Mouse (Mus musculus) limb, embryonic 10.5 days (tissue): ENCODE results near the gene Fth1. TPM values are rescaled to one million over a fixed set of nuclear protein-coding genes. Genes with fewer than 3 reads are reported as not detected.
A peak's percentile ranks its signal among the peaks of the same experiment; 100 is the strongest.

Source experiments
- DNase-seq: peaks from one replicate; pipeline ENCODE4 v3.0.0-alpha.2; 2017; ENCODE audit warnings: low spot score
- H3K27ac ChIP-seq: fragments of 300-500 bp; sonication (generic); 2 replicates; pipeline ENCODE4 v1.5.1; 2016; ENCODE audit warnings: mild to moderate bottlenecking
- H3K27me3 ChIP-seq: fragments of 300-500 bp; sonication (generic); 2 replicates; pipeline ENCODE4 v1.6.1; 2016; ENCODE audit warnings: low read depth, mild to moderate bottlenecking; ENCODE audit not compliant: poor library complexity, severe bottlenecking
- H3K36me3 ChIP-seq: fragments of 300-500 bp; sonication (generic); 2 replicates; pipeline ENCODE4 v1.6.1; 2016; ENCODE audit warnings: mild to moderate bottlenecking, moderate library complexity
- H3K4me1 ChIP-seq: fragments of 300-500 bp; sonication (generic); 2 replicates; pipeline ENCODE4 v1.6.1; 2016
- H3K4me3 ChIP-seq: fragments of 300-500 bp; sonication (generic); 2 replicates; pipeline ENCODE4 v1.5.1; 2016; ENCODE audit warnings: mild to moderate bottlenecking, moderate library complexity
- H3K9me3 ChIP-seq: fragments of 300-500 bp; sonication (generic); replicated peaks from 2 replicates; pipeline ENCODE4 v1.6.1; 2016; ENCODE audit warnings: mild to moderate bottlenecking
- WGBS: fragments of 180-500 bp; shearing (Covaris S2); methylation state at CpG from one replicate; pipeline ENCODE4 v1.1.7; 2016; 5-methylcytosine and 5-hydroxymethylcytosine counted together
- polyA plus RNA-seq: library from polyadenylated mRNA; unstranded; fragments of >200 nt; fragmentation: Nextera tagmentation; extraction: Ambion mirVana; gene quantifications from 2 replicates; pipeline ENCODE4 v1.2.1, GENCODE M21; 2016

Gene Fth1
- polyA plus RNA-seq, 1 experiment from 2014 or later, result 1,175 TPM

GRCm38 (mm10) chr19:10011408-10011807 lies 31.0 kb downstream of the Fth1 start:
- no peaks in the 10 kb centered on the region for H3K36me3 ChIP-seq
- H3K27me3 ChIP-seq, result no peaks in the 10 kb centered on the region
- H3K4me3 ChIP-seq, result no peak overlapping the region
- H3K9me3 ChIP-seq, result no peaks in the 10 kb centered on the region
- H3K4me1 ChIP-seq, result peaks cover 44% of the 10 kb centered on the region
- 83% methylated on average over 1 of the region's 1 CpGs for WGBS
- DNase-seq, result no peak
- H3K27ac ChIP-seq, result no peak overlapping the region

GRCm38 (mm10) chr19:10012827-10013278 lies 32.5 kb downstream of the Fth1 start:
- Histone ChIP-seq H3K9me3 (no peaks in the 10 kb centered on the region), H3K27ac (peak overlapping the region; percentile 93), H3K4me1 (peaks cover 53% of the 10 kb centered on the region), H3K4me3 (peak overlapping the region; percentile 24), H3K27me3 (no peaks in the 10 kb centered on the region), H3K36me3 (no peaks in the 10 kb centered on the region)
- DNase-seq, result peak; percentile 81
- 10% methylated on average over 6 of the region's 6 CpGs for WGBS

- peaks cover 58% of the 10 kb centered on the region for H3K4me1 ChIP-seq
- peak; percentile 57 for DNase-seq
- no peaks in the 10 kb centered on the region for H3K9me3 ChIP-seq
- no peaks in the 10 kb centered on the region for H3K36me3 ChIP-seq
- H3K27ac ChIP-seq, result peak overlapping the region; percentile 93
- H3K27me3 ChIP-seq, result no peaks in the 10 kb centered on the region
- H3K4me3 ChIP-seq, result peak overlapping the region; percentile 24
- 17% methylated on average over 3 of the region's 3 CpGs for WGBS
Observed at GRCm38 (mm10) chr19:10013348-10013747, 33.0 kb downstream of the Fth1 start.

GRCm38 (mm10) chr19:10013913-10014312 lies 33.5 kb downstream of the Fth1 start:
- Histone ChIP-seq H3K27me3 (no peaks in the 10 kb centered on the region), H3K9me3 (no peaks in the 10 kb centered on the region), H3K4me3 (peak overlapping the region; percentile 24; the same call in 1 of the 2 replicates), H3K27ac (peak overlapping the region; percentile 93), H3K36me3 (no peaks in the 10 kb centered on the region), H3K4me1 (peaks cover 64% of the 10 kb centered on the region)
- peak; percentile 90 for DNase-seq
- 2% methylated on average over 5 of the region's 5 CpGs for WGBS

GRCm38 (mm10) chr19:10014824-10015223 lies 34.4 kb downstream of the Fth1 start:
- no peak for DNase-seq
- H3K4me3 ChIP-seq, result peak overlapping the region; percentile 8; the same call in 1 of the 2 replicates
- 85% methylated on average over 13 of the region's 13 CpGs for WGBS

GRCm38 (mm10) chr19:10015442-10015841 lies 35.0 kb downstream of the Fth1 start:
- 80% methylated on average over 4 of the region's 4 CpGs for WGBS

More at GRCm38 (mm10) chr19:10014824-10015223, 34.4 kb downstream of the Fth1 start:
- H3K36me3 ChIP-seq, result no peaks in the 10 kb centered on the region
- H3K27me3 ChIP-seq, result no peaks in the 10 kb centered on the region; the same call in 1 of the 2 replicates
- peaks cover 72% of the 10 kb centered on the region for H3K4me1 ChIP-seq
- H3K9me3 ChIP-seq, result no peaks in the 10 kb centered on the region
- H3K27ac ChIP-seq, result peak overlapping the region; percentile 93

GRCm38 (mm10) chr19:10016151-10016550 lies 35.8 kb downstream of the Fth1 start:
- Histone ChIP-seq H3K4me1 (peaks cover 70% of the 10 kb centered on the region), H3K27me3 (no peaks in the 10 kb centered on the region; the same call in 1 of the 2 replicates), H3K9me3 (no peaks in the 10 kb centered on the region), H3K27ac (peak overlapping the region; percentile 93), H3K4me3 (peak overlapping the region; percentile 9), H3K36me3 (no peaks in the 10 kb centered on the region)
- WGBS, result 85% methylated on average over 4 of the region's 4 CpGs
- DNase-seq, result no peak

More at GRCm38 (mm10) chr19:10015442-10015841, 35.0 kb downstream of the Fth1 start:
- Histone ChIP-seq H3K27ac (peak overlapping the region; percentile 93), H3K4me1 (peaks cover 72% of the 10 kb centered on the region), H3K4me3 (peak overlapping the region; percentile 9; the same call in 1 of the 2 replicates), H3K9me3 (no peaks in the 10 kb centered on the region), H3K36me3 (no peaks in the 10 kb centered on the region), H3K27me3 (no peaks in the 10 kb centered on the region; the same call in 1 of the 2 replicates)
- DNase-seq, result no peak

- Histone ChIP-seq H3K9me3 (no peaks in the 10 kb centered on the region), H3K36me3 (no peaks in the 10 kb centered on the region), H3K27me3 (no peaks in the 10 kb centered on the region; the same call in 1 of the 2 replicates), H3K4me3 (peak overlapping the region; percentile 72), H3K27ac (peak overlapping the region; percentile 93), H3K4me1 (peaks cover 79% of the 10 kb centered on the region)
- WGBS, result 5% methylated on average over 44 of the region's 44 CpGs
- peak; percentile 95 for DNase-seq
Observed at GRCm38 (mm10) chr19:10017637-10018526, 37.5 kb downstream of the Fth1 start.

GRCm38 (mm10) chr19:10018527-10018818 lies 38.1 kb downstream of the Fth1 start:
- 6% methylated on average over 3 of the region's 3 CpGs for WGBS
- H3K27ac ChIP-seq, result peak overlapping the region; percentile 93
- DNase-seq, result no peak
- H3K36me3 ChIP-seq, result no peaks in the 10 kb centered on the region
- H3K9me3 ChIP-seq, result no peaks in the 10 kb centered on the region
- H3K4me1 ChIP-seq, result peaks cover 79% of the 10 kb centered on the region
- no peaks in the 10 kb centered on the region; the same call in 1 of the 2 replicates for H3K27me3 ChIP-seq
- H3K4me3 ChIP-seq, result peak overlapping the region; percentile 72

- DNase-seq, result no peak
- WGBS, result 64% methylated on average over 4 of the region's 4 CpGs
- Histone ChIP-seq H3K27me3 (no peaks in the 10 kb centered on the region; the same call in 1 of the 2 replicates), H3K36me3 (0 out of 2 replicates have a peak, but pooled peaks cover 2% of the 10 kb centered on the region), H3K4me3 (peak overlapping the region; percentile 72), H3K9me3 (no peaks in the 10 kb centered on the region), H3K27ac (peak overlapping the region; percentile 93), H3K4me1 (peaks cover 75% of the 10 kb centered on the region)
Observed at GRCm38 (mm10) chr19:10019214-10019760, 38.9 kb downstream of the Fth1 start.

GRCm38 (mm10) chr19:10021981-10022380 lies 41.6 kb downstream of the Fth1 start:
- Histone ChIP-seq H3K4me1 (peaks cover 72% of the 10 kb centered on the region), H3K4me3 (no peak overlapping the region), H3K27ac (peak overlapping the region; percentile 66), H3K36me3 (peaks cover 11% of the 10 kb centered on the region), H3K27me3 (no peaks in the 10 kb centered on the region; the same call in 1 of the 2 replicates), H3K9me3 (no peaks in the 10 kb centered on the region)
- DNase-seq, result no peak
- WGBS, result 84% methylated on average over 2 of the region's 2 CpGs

GRCm38 (mm10) chr19:10022414-10023303 lies 42.3 kb downstream of the Fth1 start:
- H3K27ac ChIP-seq, result peak overlapping the region; percentile 66
- H3K4me1 ChIP-seq, result peaks cover 66% of the 10 kb centered on the region
- 75% methylated on average over 5 of the region's 5 CpGs for WGBS
- no peak overlapping the region for H3K4me3 ChIP-seq
- H3K27me3 ChIP-seq, result no peaks in the 10 kb centered on the region; the same call in 1 of the 2 replicates
- peaks cover 17% of the 10 kb centered on the region for H3K36me3 ChIP-seq
- no peaks in the 10 kb centered on the region for H3K9me3 ChIP-seq
- DNase-seq, result no peak
